Mouse (Mus musculus): ENCODE data around the gene Bex6. TPM values are rescaled to one million over a fixed set of nuclear protein-coding genes. Genes with fewer than 3 reads are reported as not detected.
"Not testable (repeated sequence)": the region's sequence is repeated elsewhere in the genome, so short reads cannot be mapped to it uniquely, and the experiment has no call there.

The Bex6 gene
- total RNA-seq, 2 experiments from 2014 or later, result not detected

DNA sequence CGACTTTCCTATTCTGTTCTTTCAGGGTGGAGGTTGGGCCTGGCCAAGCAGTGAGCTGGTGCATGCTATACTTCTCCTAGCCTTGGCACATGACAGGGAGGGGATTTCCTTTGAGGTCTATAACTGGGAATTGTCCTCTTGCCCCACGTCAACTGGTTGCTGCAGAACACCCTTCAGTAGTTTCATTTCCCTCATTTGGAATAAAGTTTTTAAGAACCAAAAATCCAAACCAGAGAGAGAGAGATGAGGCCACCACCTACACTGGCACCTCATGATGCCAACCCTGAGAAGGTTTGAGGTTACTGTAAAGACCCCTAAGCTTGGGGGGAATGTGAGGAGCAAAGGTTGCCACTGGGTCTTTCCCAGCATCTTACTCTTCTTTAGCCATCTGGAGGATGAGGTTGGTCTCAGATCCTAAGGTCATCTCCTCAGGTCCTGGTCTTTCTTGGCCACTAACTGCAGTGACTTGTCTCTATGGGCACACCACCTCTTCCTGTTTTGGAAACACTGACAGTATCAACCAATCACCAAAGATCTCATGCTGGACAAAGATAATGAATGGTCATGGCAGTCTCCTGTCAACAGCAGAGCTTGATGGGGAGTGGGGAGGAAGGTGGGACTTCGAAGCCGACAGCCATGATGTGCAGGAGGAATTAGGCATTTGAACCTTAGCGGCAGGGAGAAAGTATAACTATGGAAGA, 8.4 kb upstream of the Bex6 start:
- intact Hi-C loops (cut with DNase I; ENCODE audit: low total_unique reads), result no loop called here

GRCm38 (mm10) chr16:32173401-32173800, 6.2 kb upstream of the Bex6 start:
- DNase-seq, result no peak
- intact Hi-C loops (cut with DNase I; ENCODE audit: low total_unique reads), result no loop called here

More for the DNA sequence above, 8.4 kb upstream of the Bex6 start:
- no peak for DNase-seq

DNA sequence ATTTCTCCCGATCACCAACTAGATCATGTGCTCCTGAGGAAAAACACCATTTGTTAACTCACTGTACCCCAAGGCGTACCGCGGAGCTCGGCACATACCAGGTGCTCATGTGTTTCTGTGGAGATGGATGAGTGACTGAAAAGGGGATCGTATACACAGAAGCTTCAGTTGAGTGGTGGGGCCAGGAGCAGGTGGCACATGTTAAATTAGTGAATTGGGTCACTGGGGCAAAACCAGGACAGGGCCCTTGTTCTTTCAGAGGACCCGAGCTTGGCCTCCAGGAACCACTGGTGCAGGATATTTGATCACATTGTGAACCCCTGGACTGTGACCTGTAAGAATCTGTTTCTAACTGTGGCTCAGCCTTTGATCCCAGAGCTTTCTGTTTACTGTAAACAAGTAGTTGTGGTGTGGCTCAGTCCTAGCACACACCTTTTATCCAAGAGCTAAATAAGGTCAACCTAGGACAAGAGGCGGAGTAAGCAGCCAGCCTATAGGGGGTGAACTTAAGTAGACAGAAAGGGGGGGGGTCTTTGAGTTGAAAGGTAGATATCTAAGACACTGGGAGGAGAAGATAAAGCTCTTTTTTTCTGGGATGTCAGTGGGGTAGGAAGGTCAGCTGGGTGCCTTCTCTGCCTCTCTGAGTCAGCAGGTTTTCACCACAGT, 5.2 kb upstream of the Bex6 start:
- no peak for DNase-seq
- intact Hi-C loops (cut with DNase I; ENCODE audit: low total_unique reads), result no loop called here

DNA sequence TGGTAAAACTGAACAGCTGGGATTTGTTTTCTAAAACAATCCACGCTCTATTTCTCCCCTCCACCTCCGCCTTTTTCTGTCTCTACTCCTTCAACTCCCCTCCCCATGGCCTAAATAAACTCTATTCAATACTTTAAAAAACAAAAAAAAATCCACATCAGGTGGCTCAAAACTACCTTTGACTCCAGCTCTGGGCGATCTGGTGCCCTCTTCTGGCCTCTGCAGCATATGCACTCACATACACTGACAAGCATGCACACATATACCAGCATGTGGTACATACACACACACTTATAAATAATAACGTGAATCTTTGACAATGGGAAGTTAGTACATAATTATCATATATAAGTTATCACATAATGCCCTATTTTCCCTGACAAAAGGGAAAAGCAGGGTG, 4.6 kb upstream of the Bex6 start:
- intact Hi-C loops (cut with DNase I; ENCODE audit: low total_unique reads), result no loop called here

GRCm38 (mm10) chr16:32176896-32177686, 2.5 kb upstream of the Bex6 start:
- DNase-seq, result peak; percentile 14

More for the DNA sequence above, 4.6 kb upstream of the Bex6 start:
- DNase-seq, result no peak

DNA sequence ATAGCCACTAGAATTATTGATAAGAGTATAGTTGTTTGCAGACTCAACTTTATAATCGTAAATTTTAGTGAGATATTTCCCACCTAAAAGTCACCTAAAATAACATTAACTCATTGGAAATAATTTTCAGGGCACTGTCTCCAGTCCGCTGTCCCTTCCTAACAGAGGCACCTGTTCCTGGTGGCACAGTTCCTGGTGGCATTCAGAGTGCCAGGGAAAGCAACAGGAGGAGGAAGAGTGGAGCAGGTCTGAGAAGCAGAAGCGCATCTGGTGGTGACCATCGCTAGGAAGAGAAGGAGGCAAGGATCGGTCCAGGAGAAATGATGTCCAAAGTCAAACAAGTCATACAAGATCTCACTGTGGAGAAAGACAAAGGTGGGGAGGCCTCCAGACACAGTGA, 6.4 kb downstream of the Bex6 start:
- intact Hi-C loops (cut with DNase I; ENCODE audit: low total_unique reads), result no loop called here
- DNase-seq, result no peak

More at GRCm38 (mm10) chr16:32176896-32177686, 2.5 kb upstream of the Bex6 start:
- intact Hi-C loops (cut with DNase I; ENCODE audit: low total_unique reads), result no loop called here

DNA sequence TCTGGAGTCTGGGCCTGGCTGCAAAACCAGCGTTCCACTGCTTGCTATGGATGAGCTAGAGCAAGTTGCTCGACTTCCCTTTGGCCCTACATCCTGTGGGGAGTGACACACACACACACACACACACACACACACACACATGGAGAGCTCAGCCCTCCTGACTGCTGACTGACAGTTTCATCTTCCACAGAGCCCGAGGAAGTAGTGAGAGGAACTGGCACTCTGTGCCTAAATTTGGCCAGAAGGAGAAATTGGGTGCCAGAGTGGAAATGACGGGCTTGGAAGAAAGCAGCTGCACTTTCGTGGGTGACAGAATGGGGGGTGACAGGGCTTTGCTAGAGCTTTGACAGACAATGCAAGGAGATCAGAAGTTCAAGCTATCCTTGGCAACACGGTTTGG, 9.5 kb downstream of the Bex6 start:
- intact Hi-C loops (cut with DNase I; ENCODE audit: low total_unique reads), result no loop called here
- peak; percentile 23 for DNase-seq

GRCm38 (mm10) chr16:32190011-32190441, 10.4 kb downstream of the Bex6 start:
- DNase-seq, result no peak
- intact Hi-C loops (cut with DNase I; ENCODE audit: low total_unique reads), result no loop called here

DNA sequence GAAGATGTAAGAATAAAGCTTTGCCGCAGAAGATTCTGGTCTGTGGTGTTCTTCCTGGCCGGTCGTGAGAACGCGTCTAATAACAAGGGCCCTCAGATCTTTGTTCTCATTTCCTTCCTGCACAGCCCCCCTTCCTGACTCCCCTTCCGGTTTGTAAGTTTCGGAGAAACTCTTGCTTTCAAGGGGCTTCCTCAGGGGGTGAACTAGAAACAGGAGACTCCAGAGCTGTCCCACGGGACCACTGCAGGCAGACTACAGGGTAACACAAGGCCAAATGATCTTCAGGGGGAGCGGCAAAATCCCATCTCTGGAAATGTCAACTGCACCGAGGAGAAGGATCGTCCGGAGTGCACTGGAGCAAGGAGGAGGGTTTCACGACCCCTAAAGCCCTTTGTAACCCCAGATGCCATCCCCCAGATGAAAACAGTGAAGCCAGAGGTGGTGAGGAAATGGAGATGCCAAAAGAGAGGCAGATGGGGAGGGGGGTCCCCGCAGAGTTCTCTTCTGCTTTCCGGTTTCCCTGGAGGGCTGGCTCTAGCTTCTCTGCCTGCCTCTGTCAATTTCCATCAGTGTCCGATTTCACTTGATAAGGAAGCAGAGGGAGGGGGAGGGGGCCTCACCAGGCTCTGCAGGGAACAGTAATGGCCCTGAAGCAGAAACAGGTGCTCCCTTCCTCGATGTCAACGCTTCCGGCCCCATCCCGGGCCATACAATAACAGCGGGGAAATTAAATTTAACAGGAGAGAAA, 20.8 kb downstream of the Bex6 start:
- intact Hi-C loops (cut with DNase I; ENCODE audit: low total_unique reads), result no loop called here
- peak; percentile 41 for DNase-seq

GRCm38 (mm10) chr16:32201004-32201325, 21.3 kb downstream of the Bex6 start:
- intact Hi-C loops (cut with DNase I; ENCODE audit: low total_unique reads), result no loop called here

GRCm38 (mm10) chr16:32202681-32203080, 23.1 kb downstream of the Bex6 start:
- intact Hi-C loops (cut with DNase I; ENCODE audit: low total_unique reads), result no loop called here
- DNase-seq, result peak; percentile 66

More at GRCm38 (mm10) chr16:32201004-32201325, 21.3 kb downstream of the Bex6 start:
- DNase-seq, result no peak

- DNase-seq, result no peak
- intact Hi-C loops (cut with DNase I; ENCODE audit: low total_unique reads), result no loop called here
These were observed 25.3 kb downstream of the Bex6 start for GRCm38 (mm10) chr16:32204902-32205301.

- DNase-seq, result no peak
- intact Hi-C loops (cut with DNase I; ENCODE audit: low total_unique reads), result no loop called here
These were observed 34.5 kb downstream of the Bex6 start for GRCm38 (mm10) chr16:32214156-32214555.

GRCm38 (mm10) chr16:32214804-32215576, 35.4 kb downstream of the Bex6 start:
- intact Hi-C loops (cut with DNase I; ENCODE audit: low total_unique reads), result no loop called here
- no peak for DNase-seq

DNA sequence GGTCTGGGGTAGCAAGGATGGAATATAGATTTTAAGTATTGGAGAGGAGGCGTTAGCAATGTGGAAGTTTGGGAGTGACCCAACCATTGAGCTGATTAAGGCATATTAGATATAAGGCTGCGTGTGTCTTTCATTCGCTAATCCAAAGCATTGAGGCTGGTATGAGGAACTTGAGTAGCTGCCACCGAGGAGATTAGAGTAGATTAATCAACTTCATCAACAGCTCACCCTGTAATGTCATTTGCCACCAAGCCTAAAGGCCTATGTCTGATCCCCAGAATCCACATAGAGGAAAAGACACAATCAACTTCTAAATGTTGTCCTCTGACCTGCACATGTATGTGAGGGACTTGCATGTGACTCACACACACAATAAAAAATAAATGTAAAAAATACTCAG, 42.2 kb downstream of the Bex6 start:
- no peak for DNase-seq
- intact Hi-C loops (cut with DNase I; ENCODE audit: low total_unique reads), result no loop called here

DNA sequence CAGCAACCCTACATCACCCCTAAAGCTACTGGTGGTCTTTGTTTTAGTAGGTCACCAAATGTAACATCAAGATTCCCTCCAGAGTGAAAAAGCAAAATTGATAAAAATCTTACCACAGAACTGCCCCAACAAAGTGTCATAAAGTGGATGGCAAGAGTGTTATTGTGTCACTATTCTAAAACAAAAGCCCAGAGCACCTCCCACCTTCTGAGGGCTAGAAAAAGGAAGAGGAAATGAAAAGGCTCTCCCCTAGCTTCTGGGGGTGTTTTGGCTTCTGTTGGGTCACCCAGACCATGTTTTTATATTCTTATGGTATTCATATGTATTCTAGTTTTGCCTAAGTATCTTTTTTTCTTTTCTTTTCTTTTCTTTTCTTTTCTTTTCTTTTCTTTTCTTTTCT, 42.8 kb downstream of the Bex6 start:
- intact Hi-C loops (cut with DNase I; ENCODE audit: low total_unique reads), result no loop called here
- DNase-seq, result no peak

DNA sequence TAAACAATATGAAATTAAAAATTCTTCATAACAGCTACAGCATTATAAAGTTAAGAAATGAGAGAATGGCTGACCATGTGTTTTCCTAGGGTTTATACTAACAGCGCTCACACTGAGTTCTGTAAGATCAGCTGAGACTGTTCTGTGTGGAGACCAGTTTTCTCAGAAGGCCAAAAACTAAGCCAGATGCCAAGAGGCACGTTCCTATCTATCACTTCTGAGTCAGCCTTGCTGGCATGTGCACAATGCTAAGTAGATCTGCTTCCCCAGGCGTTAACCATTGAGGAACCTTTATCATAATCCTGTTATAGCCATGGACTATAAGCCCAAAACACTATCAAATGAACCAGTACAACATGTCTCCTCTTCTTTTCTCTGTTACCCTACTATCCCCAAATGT, 52.4 kb downstream of the Bex6 start:
- intact Hi-C loops (cut with DNase I; ENCODE audit: low total_unique reads); DNase-seq: not testable (repeated sequence)
